Mouse (Mus musculus): ENCODE results near the gene Scoc.

Scoc gene

DNA sequence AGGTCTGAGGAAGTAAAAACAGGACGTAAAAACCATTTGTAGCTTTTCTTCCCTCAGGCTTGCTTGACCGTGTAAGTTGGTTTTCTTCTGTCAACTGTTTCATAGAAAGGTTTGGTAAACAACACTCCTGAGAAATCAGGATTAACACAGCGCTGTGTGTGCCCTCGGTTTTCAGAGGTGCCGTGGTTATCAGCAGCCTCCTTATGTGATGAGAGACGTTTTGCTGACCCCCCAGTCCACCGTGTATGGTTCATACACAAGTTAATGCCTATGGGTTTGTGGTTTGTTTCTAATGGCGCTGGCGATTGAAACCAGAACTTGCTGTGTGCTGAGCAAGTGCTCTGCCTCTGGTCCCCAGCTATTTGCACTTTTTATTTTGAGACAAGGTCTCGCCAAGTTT lies 52.6 kb downstream of the Scoc start:
- no peak for DNase-seq (ENCODE audit: extremely low read depth, low read depth)

DNA sequence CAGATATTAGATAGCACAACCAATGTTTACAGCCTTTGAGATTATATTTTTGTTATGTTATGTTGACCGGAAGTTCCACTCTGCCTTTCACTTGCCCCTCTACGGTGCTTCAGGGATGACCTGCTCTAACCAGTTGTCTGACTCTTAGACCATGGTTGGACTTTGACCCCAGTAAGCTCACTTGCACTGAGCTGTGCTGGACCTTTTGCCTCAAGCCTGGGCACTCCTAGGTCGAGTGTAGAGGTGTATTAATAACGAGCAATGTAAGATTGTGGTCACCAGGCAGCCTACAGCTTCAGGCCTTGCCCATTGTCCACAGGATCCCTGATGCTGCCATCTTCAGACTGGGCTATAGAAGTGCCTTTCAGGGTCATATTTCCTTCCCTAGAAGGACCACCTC lies 60.5 kb downstream of the Scoc start:
- no peak for DNase-seq (ENCODE audit: extremely low read depth, low read depth)

- DNase-seq (ENCODE audit: extremely low read depth, low read depth) = no peak
These were observed 61.5 kb downstream of the Scoc start for GRCm38 (mm10) chr8:83396680-83397079.

- DNase-seq (ENCODE audit: extremely low read depth, low read depth) = no peak
These were observed 63.9 kb downstream of the Scoc start for GRCm38 (mm10) chr8:83394325-83394724.

DNA sequence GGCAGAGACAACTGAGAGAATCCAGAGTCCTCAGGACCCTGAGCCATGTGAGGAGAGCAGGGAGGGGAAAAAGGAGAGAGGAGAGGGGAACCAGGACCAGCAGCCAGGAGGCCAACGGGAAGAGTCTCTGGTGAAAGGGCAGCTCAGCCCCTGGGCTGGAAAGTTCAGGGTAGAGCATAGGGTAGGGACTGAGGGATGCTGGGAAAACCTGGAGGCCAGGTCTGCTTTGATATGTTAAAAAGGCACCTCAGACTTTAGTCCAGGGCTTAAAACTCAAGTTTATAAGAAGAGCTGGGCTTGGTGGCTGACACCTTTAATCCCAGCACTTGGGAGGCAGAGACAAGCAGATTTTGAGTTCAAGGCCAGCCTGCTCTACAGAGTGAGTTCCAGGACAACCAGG lies 65.7 kb downstream of the Scoc start:
- DNase-seq (ENCODE audit: extremely low read depth, low read depth) = no peak

GRCm38 (mm10) chr8:83390006-83390701 lies 68.0 kb downstream of the Scoc start:
- no peak for DNase-seq (ENCODE audit: extremely low read depth, low read depth)

GRCm38 (mm10) chr8:83389316-83390005 lies 68.7 kb downstream of the Scoc start, which contains the start of gene Clgn:
Clgn (plus strand) TSS chr8:83389867.
- DNase-seq (ENCODE audit: extremely low read depth, low read depth) = no peak

GRCm38 (mm10) chr8:83382850-83383249 lies 75.3 kb downstream of the Scoc start:
- DNase-seq (ENCODE audit: extremely low read depth, low read depth) = no peak

GRCm38 (mm10) chr8:83381016-83381415 lies 77.2 kb downstream of the Scoc start:
- no peak for DNase-seq (ENCODE audit: extremely low read depth, low read depth)

- DNase-seq (ENCODE audit: extremely low read depth, low read depth) = no peak
These were observed 78.0 kb downstream of the Scoc start for GRCm38 (mm10) chr8:83380141-83380540.

Measured in MEL-GATA-1-ER (cell line).